Mouse (Mus musculus) erythroblast, embryonic 14.5 days (primary cell): ENCODE results near the gene Smad3. TPM values are rescaled to one million over a fixed set of nuclear protein-coding genes. Genes with fewer than 3 reads are reported as not detected.

Experiments
- H3K27me3 ChIP-seq: 2 replicates; pipeline ENCODE4 v1.6.1; 2012; ENCODE audit warnings: inconsistent platforms; ENCODE audit not compliant: control insufficient read depth
- H3K36me3 ChIP-seq: 2 replicates; pipeline ENCODE4 v1.6.1; 2012; ENCODE audit warnings: mild to moderate bottlenecking, inconsistent platforms; ENCODE audit not compliant: control insufficient read depth
- H3K4me1 ChIP-seq: 2 replicates; pipeline ENCODE4 v1.6.1; 2012; ENCODE audit warnings: inconsistent platforms; ENCODE audit not compliant: control insufficient read depth
- H3K4me3 ChIP-seq: replicated peaks from 2 replicates; pipeline ENCODE3; 2012; ENCODE audit warnings: moderate library complexity, mild to moderate bottlenecking, inconsistent platforms
- H3K9me3 ChIP-seq: 2 replicates; pipeline ENCODE4 v1.6.1; 2012; ENCODE audit warnings: low read length, inconsistent platforms, mixed read lengths; ENCODE audit not compliant: control insufficient read depth
- GATA1 ChIP-seq: IDR thresholded peaks from 2 replicates; pipeline ENCODE4 v1.6.1; 2012; ENCODE audit warnings: low read length, inconsistent platforms, mixed read lengths
- TAL1 ChIP-seq: IDR thresholded peaks from 3 replicates; pipeline ENCODE4 v1.6.1; 2012; ENCODE audit warnings: low read length, inconsistent platforms, mixed read lengths
- polyA plus RNA-seq: library from polyadenylated mRNA; stranded (reverse); fragments of >175 nt; gene quantifications from 2 replicates; pipeline ENCODE4 v1.2.3, GENCODE M21; 2012

The Smad3 gene
- polyA plus RNA-seq, 1 experiment: 0.06 TPM

DNA sequence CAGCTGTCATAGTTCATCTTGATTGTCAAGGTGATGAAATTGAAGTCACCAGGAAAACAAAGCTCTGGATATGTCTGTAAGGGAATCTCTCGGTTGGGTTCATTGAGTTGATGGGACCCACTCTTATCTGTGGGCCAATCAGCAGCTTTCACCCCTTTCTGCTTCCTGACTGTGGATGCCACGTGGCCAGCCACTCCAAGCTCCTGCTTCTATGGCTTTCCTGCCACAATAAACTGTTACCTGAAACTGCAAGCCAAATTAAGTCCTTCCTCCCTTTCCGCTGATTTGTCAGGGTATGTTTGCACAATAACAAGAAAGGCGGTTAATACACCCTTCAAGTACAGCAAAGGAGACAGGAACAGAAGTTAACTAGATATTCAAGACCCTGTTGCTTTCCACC lies 6.5 kb downstream of the Smad3 start:
- Histone ChIP-seq H3K9me3 (no peaks in the 10 kb centered on the region), H3K4me1 (peaks cover 67% of the 10 kb centered on the region), H3K36me3 (peaks cover 4% of the 10 kb centered on the region), H3K27me3 (no peaks in the 10 kb centered on the region), H3K4me3 (no peak overlapping the region)
- TF ChIP-seq TAL1: no peak
- TF ChIP-seq GATA1: peak; percentile 50; the same call in 1 of the 2 replicates

DNA sequence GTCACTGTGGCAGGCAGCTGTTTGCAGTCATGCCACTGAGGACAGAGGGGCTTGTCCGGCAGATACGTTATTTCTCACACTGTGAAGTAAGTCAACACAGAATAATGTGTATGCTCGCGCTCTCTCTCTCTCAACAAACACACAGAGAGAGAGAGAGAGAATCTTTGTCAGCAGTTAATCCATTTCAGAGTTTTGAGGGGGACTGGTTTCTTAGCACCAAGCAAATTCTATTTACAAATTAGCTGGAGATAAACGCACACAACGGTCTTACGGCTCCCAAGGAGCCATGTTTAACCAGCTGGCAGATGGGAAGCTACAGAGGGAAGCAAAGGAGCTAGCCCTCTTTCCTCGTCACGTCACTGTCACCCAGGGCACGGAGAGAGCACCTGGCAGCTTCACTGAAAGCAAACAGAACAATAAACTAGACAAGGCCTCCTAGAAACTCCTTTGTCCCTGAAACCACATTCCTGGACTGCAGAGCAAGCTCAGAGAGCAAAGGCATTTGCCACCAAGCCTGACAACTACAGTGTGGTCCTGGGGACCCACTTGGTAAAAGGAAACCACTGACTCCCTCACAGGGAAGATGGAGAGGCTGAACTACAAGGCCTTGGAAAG lies 7.3 kb downstream of the Smad3 start:
- Histone ChIP-seq H3K27me3 (no peaks in the 10 kb centered on the region), H3K4me3 (no peak overlapping the region), H3K9me3 (no peaks in the 10 kb centered on the region), H3K36me3 (peaks cover 4% of the 10 kb centered on the region), H3K4me1 (peaks cover 67% of the 10 kb centered on the region)
- TF ChIP-seq TAL1: no peak
- no peak for TF ChIP-seq GATA1

DNA sequence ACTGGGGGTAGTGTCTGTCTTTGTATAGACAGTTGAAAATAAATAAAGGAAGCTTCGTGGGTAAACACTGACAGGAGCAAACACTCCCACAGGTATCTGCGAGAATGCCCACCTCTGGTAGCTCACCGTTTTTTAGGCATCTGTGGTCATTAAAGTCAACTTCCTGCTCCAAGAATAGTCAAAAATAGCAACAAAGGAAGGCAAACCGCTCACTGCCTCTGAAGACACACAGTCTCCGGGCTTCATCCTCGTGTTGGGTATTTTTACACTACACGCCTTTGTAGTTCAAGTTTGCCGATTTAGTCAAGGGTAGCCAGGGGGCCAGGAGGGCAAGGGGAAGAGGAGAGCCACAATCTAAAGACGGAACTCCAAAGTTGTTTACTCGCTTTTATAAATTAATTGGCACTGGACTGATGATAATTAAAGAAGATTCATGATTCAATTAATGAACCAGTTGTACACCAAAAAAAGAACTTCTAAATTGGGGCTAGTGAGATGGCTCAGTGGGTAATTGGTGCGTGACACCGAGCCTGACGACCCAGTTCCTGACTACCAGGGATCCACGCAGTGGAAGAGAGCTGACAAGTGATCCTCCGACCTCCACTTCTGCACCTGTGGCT lies 8.4 kb downstream of the Smad3 start:
- peaks cover 4% of the 10 kb centered on the region for H3K36me3 ChIP-seq
- peaks cover 66% of the 10 kb centered on the region for H3K4me1 ChIP-seq
- H3K4me3 ChIP-seq: no peak overlapping the region
- no peaks in the 10 kb centered on the region for H3K27me3 ChIP-seq
- TF ChIP-seq TAL1 (no peak), GATA1 (no peak)
- no peaks in the 10 kb centered on the region for H3K9me3 ChIP-seq

DNA sequence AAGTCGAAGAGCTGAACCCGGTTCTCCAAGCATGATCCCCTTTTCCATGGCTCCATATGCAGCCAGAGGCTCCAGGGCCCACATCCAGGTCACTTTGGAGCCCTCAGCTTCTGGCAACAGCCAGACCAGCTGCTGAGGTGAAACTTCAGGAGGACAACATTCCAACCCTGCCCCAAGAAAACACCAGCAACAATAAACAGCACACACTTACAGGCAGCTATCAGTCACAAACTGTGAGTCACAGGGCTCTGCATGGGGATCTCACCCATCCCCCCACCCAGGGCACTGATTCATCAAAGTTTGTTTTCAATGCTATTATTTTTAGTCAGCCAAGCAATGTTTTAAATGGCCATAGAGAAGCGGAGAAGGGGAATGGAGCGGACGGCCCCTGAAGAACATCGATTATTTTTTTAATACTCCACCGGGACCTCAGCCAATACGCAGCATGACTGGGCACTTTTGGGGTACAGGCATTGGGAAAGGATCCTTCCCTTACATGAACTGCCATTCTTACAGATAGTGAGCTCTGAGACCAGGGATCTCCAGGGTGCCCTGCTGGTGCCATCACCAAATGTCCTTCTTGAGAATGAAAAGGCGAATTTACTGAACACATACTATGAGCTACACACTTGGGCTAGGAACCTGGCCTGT lies 10.0 kb downstream of the Smad3 start:
- no peak for TF ChIP-seq TAL1
- no peak for TF ChIP-seq GATA1
- H3K36me3 ChIP-seq: peaks cover 6% of the 10 kb centered on the region
- no peaks in the 10 kb centered on the region for H3K27me3 ChIP-seq
- H3K9me3 ChIP-seq: no peaks in the 10 kb centered on the region
- H3K4me1 ChIP-seq: peaks cover 69% of the 10 kb centered on the region
- H3K4me3 ChIP-seq: no peak overlapping the region

DNA sequence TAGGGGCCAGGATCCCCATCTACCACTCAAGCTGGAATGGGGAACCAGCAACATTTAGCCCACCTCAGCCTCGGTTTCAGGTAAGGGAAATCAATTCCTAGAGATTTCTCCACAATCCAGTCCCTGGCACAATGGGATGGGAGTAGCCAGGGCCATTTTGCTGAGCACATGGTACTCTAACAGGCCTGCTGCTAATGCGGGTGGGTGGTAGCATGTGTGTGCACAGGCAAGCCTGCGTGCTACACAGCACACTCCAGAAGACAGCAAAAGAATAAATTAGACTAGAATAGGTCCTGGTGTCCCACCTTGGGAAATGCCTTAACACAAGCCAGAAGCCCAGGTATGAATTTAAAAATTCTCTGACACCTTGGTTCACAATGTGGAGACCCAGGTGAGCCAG lies 10.8 kb downstream of the Smad3 start:
- Histone ChIP-seq H3K4me1 (peaks cover 77% of the 10 kb centered on the region), H3K27me3 (no peaks in the 10 kb centered on the region), H3K36me3 (peaks cover 6% of the 10 kb centered on the region), H3K4me3 (no peak overlapping the region), H3K9me3 (no peaks in the 10 kb centered on the region)
- no peak for TF ChIP-seq TAL1
- no peak for TF ChIP-seq GATA1

DNA sequence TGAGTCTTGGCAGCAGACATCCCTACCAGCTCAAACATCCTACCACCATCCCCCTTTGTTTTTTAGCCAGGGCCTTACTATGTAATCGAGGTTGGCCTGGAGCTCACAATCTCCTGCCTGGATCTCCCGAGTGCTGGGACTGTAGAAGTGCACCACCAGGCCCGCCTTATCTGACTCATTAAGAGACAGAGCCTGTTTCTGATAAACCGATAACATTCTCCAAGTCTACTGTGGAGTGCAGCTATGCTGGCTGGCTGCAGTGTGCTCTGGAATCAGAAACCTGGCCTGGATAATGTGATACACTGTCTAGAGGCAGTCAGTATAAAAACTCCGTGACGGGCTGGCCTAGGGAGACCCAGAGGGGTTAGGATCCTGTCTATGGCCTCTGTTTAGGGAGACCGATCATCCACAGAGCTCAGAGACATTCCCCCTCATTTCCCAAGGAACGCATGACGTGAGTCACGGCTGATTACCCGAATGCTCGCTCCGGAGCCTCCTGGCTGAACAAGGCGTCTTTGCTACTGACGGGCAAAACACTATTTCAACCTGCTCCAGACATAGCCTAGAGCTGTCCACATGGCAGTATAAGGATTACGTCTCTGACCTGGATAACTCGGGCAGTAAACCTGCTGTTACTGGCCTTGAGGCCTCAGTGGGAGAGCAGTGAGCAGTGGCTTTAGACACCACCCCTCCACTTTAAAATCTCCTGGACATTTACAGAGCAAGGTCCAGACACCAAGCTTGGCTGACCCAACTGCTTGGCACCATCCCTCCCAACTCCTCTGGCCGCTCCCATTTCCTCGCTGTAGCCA lies 11.8 kb downstream of the Smad3 start:
- Histone ChIP-seq H3K9me3 (no peaks in the 10 kb centered on the region), H3K27me3 (no peaks in the 10 kb centered on the region), H3K36me3 (peaks cover 6% of the 10 kb centered on the region), H3K4me3 (no peak overlapping the region), H3K4me1 (peaks cover 85% of the 10 kb centered on the region)
- TF ChIP-seq TAL1 (no peak), GATA1 (peak; percentile 61)

DNA sequence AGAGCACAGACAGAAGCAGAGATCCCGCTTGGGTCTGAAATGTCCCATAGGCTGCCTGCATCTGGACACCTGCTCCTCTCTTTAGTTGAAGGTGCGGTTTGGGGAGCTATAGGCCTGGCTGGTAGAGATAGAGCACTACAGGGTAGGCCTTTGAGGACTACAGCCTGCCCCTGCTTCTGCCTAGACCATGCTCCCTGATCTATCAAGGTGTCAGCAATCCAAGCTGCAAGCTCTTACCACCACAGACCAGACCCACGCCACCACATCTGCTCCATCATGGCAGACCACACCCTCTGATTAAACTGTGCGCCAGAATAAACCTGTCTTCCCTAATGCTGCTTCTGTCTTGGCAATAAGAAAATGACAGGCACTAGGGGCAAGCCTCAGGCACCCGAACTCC lies 13.2 kb downstream of the Smad3 start:
- H3K36me3 ChIP-seq: peaks cover 12% of the 10 kb centered on the region
- TF ChIP-seq TAL1 (no peak), GATA1 (no peak)
- H3K27me3 ChIP-seq: no peaks in the 10 kb centered on the region
- no peaks in the 10 kb centered on the region for H3K9me3 ChIP-seq
- no peak overlapping the region for H3K4me3 ChIP-seq
- H3K4me1 ChIP-seq: peaks cover 85% of the 10 kb centered on the region

DNA sequence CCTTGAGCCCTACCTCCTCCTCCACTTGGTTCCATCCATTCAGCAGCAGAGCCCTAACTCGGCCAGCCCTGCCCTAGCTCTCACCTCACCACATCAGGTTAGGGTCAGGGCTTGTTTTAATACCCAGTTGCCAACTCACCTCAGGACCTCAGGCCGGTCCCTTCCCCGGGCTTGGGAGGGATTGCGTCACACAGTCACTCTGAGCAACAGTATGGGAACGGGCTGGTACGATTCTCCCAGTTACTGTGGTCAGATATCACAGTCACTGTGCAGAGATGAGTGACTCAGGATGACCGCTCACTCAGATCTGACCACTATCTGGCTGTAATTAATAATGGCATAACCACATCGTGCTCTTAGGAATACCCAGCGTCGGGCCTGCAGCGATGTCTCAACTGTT lies 14.0 kb downstream of the Smad3 start:
- H3K4me3 ChIP-seq: no peak overlapping the region
- H3K9me3 ChIP-seq: no peaks in the 10 kb centered on the region
- TF ChIP-seq TAL1: no peak
- TF ChIP-seq GATA1: no peak
- H3K27me3 ChIP-seq: no peaks in the 10 kb centered on the region
- peaks cover 16% of the 10 kb centered on the region for H3K36me3 ChIP-seq
- peaks cover 83% of the 10 kb centered on the region for H3K4me1 ChIP-seq
